Mouse (Mus musculus) gastrocnemius, postnatal 4 days (tissue): Measurements from ENCODE around the gene C1qb. TPM values are rescaled to one million over a fixed set of nuclear protein-coding genes. Genes with fewer than 3 reads are reported as not detected.

Experiments
- DNase-seq, 2 experiments: peaks; one replicate each; pipeline ENCODE4 v3.0.0; 2021 to 2022; ENCODE audit warnings: low spot score in 2 of 2, mixed read lengths in 2 of 2
- total RNA-seq, 2 experiments: library from RNA; stranded (reverse); gene quantifications; 2 replicates each; pipeline ENCODE4 v1.2.3; 2021

Gene C1qb
- total RNA-seq, 2 experiments from 2014 or later, result 33.7 to 39.4 TPM

DNA sequence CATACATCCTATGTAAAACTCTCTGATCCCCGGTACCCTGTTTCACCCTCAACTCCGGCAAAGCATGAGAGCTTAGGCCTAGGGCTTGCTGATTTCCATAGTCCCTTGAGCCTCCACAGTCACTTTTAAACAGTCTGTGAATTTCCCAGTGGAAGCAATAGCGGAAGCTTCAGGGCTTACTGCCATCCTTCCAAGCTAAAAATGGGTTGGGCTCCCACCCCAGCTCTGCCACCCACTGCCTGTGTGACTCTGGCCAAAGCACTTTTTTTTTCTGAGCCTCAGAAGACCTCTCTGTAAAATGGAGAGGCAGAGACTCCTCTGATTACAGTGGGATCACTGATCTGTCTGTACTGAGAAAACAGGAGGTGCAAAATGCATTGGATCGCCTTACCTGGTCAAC, 37.4 kb downstream of the C1qb start:
- no peak for DNase-seq

DNA sequence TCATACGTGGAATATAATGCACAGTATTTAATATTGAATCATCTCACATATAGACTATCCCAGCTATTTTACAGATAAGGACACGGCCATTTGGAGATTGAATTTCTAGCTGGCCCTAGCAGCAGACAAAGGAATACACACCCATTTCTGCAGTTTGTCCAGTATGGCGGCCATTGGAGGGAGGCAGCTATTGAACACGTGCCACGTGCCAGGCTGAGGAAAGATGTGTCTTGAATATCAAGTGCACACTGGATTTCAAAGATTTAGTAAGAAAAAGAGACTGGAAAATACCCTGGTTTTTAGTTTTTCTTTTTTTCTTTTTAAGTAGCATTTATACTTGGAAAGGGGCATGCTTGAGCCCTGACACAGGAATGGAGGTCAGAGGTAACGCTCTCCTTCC, 38.8 kb downstream of the C1qb start:
- no peak for DNase-seq

DNA sequence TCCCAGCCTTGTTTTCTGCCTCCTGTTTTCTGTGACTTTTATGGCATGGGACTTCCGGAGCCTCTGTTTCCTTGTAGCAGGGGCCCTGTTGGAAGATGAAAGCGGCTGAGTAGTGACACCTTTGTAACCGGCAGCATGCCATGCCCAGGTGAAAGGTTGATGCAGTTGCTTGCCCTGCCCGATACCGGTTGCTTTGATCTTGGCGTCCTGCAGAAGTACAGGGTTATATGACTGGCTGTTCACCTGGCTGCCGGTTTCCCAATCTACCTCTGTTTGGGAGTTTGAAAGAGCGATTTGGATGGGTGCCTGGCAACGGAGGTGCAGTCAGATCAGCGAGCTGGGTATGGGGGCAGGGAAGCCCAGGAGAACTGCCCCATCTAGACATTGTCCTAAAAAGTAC, 43.2 kb downstream of the C1qb start:
- no peak for DNase-seq

DNA sequence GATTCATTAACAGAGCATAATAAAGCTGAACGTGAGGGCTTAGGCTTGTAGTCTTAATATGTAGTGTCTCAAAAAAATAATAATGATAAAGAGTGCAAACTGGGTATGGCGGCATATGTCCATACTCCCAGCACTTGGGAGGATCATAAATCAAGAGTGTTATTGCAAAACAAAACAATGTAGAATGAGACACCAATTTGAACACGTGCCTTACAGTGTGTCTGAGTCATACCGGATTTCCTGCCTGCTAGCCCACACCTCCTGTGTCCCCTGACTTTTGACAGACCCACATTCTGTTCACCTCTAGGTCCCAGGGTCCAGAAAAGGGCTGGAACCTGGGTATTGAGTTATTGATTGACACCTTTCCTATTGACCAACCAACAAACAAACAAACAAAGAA, 44.0 kb downstream of the C1qb start:
- no peak for DNase-seq

DNA sequence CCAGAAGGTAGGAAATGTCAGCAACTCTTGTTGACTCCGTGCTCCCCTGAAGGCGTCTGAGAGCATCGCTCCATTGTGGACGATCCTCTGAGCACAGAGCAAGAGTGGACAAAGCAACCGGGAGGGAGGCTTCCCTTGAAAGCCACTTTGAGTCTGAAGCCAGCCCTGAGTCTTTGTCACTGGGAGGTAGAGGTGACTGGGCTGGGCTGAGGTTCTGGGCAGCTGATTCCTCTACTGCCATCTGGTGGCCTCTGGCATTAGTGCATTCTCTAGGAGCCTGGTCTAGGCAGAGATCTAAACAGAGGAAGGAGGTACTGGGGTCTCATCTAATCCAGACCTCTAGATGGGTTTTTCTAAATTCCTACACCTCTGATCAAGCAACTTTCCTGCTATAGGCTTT, 44.9 kb downstream of the C1qb start:
- peak; percentile 60 to 74 for DNase-seq

DNA sequence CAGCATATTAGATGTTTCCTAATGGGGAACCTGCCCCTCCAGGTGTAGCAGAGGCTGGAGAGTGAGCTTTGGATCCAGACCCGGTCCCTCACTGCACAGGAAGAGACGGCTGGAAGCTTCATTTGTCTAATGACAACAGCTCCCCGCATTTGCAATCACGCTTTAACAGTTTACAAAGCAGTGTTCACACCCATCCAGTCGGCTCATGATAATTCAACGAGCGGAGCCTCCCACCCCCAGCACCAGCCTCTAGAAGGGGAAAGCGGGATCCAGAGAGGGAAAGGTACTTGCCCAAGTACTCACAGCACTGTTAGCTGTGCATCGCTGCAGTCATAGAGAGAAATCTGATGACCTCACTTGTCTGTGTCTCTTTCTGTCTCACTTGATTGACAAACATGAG, 47.5 kb downstream of the C1qb start:
- no peak for DNase-seq

DNA sequence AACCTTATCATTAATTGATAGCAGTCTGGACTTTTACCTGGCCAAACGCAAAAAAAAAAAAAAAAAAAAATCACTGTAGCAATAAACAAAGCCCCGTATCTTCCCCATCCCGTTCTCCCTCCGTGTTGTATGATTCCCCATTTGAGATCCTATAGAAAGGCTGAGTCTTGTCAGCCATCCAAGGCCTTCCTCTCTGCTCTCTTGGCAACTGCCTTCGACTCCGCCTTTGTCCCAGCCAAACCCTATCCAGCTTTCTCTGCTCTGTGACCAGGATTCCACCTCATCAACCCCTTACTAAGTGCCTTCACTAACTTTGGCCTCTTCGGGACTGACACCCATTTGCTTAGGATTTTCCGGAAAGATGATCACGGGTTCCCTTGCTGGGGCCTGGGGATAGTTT, 48.0 kb downstream of the C1qb start:
- DNase-seq, result no peak

DNA sequence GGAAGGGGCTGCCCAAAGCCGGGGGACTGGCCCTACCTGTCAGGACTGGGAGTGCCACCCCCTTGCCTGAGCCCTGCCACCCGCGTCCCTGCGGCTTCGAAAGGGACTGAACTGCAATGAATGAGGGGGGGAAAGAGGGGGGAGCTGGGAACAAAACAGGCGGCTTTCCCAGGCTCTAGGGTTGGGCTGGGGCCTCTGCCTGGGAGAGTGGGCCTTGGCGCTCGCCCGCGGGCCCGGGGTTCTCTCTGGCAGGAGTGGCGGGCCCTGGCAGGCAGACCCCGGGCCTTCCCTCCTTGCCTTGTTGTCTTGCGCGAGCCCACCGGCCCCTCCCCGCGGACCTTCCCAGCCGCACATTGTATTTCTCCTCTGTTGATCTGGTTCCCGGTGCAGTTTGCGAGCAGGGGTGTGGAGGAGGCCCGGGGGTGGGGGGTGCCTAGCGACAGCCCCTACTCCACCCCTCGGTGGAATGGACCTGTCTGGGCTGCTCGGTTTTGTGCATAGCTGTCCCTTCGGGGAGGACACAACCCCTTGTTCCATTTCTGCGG, 49.5 kb downstream of the C1qb start:
- DNase-seq, result peak in 1 of 2 experiments; percentile 32

DNA sequence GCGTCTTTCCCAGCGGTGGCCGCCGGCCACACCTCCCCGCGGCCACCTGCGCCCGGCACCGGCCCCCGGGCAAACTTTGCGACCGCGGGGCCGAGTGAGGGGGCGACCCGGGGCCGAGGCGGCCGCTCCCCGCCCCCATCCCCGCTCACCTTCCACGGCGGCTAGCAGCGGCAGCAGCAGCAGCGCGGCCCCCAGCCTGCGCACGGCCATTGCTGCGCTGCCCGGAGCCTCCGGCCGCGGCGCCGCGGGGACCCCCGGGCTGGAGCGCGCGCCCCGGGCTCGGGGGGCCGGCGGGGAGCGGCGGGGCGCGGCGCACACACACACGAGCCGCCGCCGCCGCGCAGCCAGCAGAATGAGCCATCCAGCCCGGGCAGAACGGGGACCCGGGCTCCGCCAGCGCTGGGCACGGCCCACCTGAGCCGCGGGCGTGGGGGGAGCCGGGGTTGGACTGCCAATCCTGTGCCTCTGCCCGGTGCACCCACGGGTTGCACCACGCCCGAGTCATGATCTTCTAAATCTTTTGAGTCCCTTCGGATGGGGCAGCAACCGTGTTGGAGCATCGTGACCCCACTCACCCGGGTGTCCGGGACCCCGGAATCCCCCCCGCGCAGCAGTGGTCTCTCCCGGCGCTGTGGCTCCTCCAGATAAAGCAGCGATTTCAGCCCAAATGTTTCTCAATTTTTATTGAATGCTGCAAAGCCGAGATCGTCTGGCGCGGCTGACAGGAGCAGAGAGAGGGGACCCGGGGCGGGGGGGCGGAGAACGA, 50.2 kb downstream of the C1qb start, which contains the start of gene Ephb2:
Ephb2 (minus strand) TSS at position 368 of the 766 bp plus-strand sequence.
- peak; percentile 58 to 74 for DNase-seq

DNA sequence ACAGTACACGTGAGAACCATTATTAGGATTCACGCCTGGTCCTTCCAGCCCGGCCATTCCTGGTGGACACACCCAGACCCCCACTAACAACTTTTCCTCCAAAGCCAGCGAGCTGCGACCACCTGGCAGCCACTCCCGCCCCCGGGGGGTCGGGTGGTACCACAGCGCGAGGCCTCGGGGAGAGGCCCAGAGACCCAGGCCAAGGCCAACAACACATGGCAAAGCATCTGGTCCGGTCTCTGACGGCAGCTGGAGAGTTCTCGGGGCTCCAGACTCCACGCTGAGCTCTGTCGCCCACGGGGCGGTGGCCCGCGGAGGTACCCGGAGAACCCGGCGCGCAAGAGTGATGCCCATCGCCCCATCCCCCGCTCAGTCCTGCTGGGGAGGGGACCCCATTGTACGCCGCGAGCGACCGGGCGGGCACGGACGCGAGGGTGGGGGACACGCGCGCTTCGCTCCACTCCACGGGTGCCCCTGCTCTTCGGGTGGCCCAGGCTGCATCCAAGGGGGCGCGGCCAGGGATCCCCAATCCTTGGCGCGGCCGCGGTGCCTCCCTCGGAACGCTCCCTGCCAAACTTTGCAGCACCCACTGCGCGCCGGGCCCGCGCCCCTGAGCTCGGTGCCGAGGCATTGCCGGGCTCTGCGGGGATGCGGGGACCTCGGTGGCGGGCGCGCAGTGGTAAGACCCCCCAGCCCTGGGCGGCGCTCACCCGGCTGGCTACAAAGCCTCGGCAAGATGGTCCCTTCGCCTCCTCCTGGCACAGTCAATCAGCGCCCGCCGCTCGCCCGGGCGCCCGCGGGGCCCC, 51.0 kb downstream of the C1qb start:
- DNase-seq, result peak in 1 of 2 experiments; percentile 38

DNA sequence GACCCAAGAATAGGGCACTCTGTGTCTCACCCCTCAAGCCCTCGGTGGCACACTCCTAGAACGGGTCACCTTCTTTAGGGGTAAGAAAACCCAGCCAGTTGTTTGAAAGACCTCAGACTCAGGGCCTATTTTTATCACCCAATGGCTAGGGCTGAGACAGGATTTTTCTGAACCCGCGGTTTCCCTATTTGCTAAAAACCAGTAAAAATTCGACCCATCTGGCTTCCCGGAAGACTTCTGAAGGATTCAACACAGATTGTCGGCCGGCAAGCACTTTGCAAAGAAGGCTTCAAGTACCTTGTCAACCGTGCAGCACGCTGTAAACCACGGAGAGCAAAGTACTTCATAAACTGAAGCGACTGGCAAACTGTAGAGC, 51.6 kb downstream of the C1qb start:
- no peak for DNase-seq

DNA sequence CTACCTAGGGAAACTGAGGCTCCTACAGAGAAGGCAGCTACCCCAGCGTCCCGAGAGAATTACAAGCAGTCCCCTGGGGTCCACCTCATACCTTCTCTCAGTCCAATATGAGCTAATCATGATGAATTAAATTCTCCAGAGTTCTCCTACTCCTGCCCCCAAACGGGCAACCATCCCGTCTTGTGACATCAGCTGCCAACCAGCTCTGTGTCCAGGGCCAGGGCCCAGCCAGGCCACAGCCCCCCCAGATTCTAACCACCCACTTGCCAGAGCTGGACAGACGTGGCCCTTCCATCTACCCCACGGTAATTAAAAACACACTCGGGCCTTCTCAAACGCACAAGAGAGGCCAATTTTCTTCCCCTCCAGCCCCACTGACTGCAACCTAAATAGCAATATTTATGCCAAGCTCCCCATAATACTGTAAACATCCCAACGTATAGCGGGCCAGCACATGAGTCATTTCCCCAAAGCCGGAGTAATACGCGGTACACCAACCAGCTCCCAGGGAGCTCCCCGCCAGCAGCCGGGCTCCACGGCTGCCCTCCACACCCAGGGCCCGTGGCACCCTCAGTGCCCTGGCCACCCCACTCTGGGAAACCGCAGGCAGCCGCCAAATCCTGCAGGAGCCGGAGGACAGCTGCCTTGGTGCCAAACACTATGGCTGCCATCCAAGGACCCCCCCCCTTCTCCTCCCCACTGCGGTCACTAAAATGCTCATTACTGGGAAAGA, 52.2 kb downstream of the C1qb start:
- DNase-seq, result no peak

DNA sequence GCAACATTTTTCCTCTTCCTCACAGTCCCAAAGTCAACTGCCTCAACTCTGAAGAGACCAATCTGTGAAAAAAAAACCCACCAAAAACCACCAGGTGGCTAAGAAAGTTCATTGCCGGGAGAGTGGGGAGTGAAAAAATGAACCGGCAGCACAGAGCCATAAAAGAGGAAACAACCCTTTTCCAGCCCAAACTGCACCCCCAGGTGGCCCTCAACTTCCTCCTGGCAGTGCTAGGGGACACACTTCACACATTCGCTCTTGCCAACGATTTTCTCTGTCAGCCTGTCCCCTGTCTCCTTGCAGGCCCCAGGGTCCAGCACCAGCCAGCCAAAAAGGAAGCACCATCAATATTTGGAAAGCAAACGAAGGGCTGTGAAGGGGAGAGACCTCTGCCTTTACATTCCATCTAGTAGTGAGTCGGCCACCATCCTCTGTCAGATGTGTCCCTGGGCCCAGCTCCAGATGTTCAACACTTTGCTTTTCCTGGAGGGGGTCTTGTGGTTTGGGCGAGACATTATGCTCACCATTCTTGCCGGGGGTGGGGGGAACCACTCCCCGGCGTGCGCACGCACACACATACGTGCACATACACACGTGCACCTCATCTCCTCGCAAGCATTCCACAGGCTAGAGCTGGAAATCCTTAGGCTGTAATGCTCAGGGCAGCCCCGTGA, 53.3 kb downstream of the C1qb start:
- DNase-seq, result no peak

DNA sequence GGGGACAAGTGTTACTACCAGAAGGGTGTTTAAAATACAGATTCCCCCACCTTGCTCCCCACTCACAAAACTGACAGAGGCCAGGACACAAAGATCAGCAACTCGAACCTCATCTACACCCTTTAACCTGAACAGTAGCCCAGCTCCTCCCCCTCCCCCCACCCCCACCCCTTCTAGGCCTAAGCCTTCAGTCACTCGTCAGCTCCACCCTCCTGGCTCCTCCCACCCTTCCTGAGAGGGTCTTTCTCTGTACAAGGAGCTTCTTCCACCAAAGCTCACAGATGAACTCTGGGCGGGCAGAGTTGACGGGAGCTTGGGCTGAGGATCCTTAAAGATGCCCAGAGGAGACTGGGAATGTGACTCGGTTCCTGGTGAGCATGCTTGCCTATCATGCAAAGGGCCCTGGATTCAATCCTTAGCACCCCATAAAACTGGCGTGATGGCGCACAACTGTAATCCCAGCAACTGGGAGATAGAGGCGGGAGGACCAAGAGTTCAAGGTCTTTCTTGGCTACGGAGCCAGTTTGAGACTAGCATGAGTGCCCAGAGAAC, 55.6 kb downstream of the C1qb start:
- DNase-seq, result no peak

Other genes with a start within 250 kb of the C1qb start
- 10 to 100 TPM; 12.3 to 13.5 TPM for gene Ephb2, start 50.2 kb downstream of the C1qb start, total RNA-seq
- gene C1qc, start 6.9 kb upstream of the C1qb start, total RNA-seq, result 10 to 100 TPM; 32.7 to 33.5 TPM
- gene C1qa, start 12.6 kb upstream of the C1qb start, total RNA-seq, result 10 to 100 TPM; 32.4 to 36.3 TPM
- gene Epha8, start 70.6 kb upstream of the C1qb start, total RNA-seq, result under 1 TPM; 0.08 to 0.10 TPM
- gene Zbtb40, start 162.6 kb upstream of the C1qb start, total RNA-seq, result 1 to 10 TPM; 6.9 to 9.1 TPM